Mouse (Mus musculus): ENCODE data around the gene Auh.

Gene Auh

DNA sequence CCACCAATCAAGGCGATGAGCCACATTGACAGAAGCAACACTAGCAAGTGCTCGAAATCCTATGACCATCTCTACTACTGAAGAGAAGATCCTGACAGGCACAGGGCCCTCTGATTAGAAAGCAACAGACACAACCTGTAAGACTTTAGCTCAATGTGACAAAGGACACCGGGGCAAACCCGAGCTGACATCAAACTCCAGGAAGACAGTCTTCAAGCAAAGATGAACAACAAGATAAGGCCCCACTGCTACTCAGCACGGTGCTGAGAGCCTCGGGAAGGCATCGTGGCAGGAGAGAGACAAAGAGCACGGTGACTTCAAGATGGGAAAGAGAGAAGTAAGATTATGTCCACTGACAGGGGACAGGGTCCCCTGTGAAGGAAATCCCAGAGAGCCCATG is 7.5 kb downstream of the Auh start:
- DNase-seq (ENCODE audit: low spot score): no peak

DNA sequence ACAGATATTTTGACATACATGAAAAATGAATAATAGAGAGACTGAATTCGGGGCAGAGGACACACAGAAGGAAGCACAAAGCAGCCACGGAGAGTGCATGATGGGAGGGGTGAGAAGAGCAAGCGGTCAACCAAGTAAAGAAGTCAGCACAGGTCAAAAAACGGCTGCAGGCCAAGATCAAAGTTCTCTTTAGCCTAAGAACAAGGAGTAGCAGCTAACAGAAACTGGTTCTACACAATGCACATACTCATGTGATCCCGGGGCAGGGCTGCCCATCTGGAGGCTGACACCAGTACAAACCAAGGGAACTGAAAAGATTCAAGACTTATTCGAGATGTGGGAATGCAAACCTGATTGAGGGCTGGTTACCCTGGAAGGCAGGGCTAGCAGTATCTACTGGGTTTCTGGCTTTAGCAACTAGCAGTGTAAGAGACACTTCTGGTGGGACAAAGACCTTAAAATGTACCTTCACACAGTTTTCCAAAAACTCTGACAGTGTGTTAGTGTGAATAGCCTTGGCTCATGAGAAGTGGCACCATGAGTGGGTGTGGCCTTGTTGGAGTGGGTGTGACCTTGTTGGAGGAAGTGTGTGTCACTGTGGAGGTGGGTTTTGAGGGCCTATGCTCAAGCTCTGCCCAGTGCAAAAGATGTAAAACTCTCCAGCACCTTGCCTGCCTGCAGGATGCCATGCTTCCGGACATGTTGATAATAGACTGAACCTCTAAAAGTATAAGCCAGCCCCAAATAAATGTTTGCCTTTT is 8.2 kb downstream of the Auh start:
- DNase-seq (ENCODE audit: low spot score): no peak

DNA sequence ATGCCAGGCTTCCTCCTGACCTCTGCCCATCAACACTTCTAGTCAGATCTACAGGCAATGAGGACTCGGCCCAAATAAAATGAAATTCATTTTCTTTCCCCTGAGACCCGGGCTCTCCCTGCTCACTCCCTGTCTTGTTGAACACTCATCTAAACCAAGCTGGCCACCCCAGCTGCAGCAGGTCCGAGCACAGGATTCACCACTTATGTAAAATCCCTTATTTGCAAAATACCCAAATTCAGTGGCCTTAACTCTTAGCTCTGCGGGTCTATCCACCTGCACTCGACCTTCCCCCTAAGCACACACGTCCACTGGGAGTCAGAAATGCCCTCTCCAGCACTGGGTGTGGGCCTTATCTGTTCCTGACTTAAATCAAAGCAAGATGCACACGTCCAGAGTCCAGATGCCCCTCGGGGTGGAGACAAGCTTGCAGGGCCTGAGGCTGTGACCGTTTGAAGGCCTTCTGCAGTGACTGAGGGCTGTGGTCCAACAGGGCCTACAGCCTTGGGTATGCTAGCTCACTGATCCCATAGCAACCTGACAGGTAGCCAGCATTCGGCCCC is 9.6 kb downstream of the Auh start:
- DNase-seq (ENCODE audit: low spot score): no peak

DNA sequence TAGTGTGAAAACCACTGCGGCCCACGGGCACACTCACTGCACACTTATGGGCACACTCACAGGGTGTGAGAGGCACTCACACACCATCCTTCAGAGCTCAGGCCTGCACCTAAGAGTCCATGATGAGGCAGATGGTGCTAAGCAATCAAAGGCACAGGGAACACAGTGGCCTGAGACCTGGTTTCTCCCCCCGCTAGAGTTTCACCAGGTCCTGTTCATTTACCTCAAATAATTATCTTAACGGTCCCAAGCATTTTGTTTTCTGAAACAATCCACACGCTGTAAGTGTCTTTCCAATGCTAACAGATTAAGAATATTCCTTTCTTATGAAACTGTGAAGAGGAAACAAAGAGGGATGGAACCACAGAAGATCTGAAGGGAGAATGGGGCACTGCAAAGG is 11.1 kb downstream of the Auh start:
- DNase-seq (ENCODE audit: low spot score): no peak

DNA sequence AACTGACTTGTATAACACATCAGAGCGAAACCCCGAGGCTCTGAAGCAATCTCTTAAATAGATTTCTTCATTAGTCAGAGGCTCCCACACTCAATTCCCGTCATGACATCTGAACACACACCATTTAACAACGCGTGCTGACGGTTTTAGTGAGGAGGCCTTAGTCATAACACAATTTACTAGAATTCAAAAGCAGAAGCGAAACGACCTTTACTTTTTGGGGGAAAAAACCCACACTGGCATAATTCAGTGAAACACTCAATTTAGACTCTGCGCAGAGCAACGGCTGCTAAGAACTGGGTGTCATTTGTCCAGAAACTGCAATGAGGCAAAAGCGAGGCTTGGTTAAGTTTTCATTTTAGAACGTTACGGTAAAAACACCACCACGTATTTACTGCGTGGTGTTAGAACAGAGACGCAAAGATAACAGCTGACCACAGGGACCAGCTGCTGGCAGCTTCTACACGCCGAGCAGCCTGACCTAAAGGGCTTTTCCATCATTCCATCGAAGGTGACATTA is 14.8 kb downstream of the Auh start:
- no peak for DNase-seq (ENCODE audit: low spot score)

DNA sequence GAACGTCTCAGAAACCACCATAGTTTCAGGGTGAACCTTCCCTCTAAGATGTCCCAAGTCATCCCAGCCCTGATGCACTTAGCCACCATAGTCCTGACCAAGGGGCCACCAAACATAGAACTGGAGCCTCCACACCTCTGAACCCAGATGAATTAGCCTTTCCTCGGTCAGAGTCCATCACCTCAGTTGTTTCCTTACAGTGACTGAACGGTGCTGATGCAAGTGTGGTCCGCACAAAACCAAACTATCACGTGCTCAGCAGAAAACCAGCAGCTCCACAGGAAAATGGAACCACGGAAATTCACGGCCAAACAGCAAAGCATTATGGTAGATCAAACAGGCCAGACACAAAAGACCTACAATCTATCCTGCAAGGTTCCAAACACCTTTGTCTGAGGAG is 15.6 kb downstream of the Auh start:
- DNase-seq (ENCODE audit: low spot score): no peak

DNA sequence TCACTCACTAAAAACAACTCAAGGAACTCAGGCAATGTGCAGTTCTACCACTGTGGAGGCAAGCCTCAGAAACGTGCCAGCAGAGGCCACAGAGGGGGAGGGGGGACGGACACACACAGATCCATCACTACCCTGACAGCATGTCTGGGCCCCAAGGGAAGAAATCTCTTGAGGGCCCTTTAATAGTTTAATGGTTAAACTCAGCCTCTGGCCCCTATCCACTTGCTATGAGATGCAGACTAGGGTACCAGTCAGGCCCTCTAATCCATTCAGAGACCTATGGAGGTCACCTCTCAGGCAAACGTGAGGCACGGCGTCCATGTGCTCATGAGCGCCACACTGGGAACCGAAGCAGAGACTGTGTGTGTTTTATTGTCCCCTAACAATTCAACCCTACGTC is 17.0 kb downstream of the Auh start:
- DNase-seq (ENCODE audit: low spot score): no peak

DNA sequence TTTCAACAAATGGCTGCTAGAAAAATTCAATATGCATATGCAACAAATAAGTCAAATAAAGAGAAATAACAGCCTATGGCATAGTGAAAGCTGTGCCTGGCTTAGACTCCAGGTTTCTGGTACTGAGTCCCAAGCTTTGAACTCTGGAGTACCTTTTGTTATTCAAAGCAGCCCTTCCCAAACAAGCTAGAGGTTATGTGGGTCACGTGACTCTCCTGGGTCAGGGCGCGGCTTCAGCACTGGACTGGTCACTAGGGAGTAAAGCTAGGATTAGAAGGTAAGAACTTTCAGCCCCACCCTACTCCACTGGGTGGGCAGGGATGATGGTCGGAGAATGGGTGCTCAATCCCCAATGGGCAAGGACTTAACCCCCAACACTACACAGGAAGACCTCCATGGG is 18.2 kb downstream of the Auh start:
- DNase-seq (ENCODE audit: low spot score): no peak

DNA sequence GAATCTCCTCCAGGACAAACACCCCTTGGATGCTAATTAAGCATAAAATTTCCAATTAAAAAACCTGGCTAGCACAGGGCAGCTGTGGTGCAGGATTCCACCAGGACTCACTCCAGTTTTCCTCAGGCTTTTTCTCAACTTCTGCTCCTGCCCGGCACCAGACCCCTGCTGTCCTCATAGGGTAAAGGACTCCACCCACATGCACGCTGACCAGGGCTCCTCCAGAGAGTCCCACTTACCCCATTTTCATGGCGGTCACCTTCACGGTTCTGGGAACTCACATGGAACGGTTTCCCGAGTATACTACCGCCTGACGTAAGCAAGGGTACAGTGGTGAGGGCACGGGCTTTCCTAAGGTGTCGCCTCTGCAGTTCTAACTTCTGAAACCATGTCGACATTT is 23.2 kb downstream of the Auh start:
- DNase-seq (ENCODE audit: low spot score): no peak

DNA sequence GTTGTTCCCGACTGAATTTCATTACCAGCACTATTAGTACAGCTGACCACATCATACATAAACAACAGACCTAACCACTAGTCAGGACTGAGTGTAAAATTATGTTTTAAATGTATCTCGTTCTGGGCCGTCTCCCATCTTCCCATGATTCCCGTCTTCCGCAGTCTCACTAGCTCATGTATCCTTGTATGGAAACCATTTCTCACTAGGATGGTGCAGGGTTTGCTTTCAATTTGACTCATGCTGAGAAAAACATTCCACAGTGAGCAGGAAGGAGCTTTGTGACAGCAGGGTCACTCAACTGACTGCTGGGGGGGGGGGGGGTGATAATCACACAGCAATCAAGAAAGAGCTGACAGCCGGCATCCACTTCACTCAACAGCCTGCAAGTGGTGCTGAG is 25.3 kb downstream of the Auh start:
- DNase-seq (ENCODE audit: low spot score): no peak

DNA sequence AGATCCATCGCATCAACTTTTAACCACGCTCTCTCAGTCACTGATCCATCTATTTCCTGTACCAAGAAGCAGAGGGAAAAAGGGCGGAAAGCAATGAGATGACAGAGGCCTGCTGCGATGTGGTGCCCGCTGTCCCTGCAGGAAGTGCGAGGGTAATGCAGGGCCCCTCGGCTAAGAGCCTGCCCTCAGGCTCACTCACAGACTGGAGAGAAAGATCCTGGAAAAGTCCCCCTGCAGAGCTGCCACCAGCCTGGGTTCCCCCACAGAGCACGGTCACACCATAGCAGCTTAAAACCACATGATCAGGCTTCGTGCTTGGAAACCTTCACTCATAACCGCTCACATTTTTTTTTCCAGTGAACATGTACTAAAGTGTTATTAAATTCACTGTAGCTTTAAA is 25.7 kb downstream of the Auh start:
- DNase-seq (ENCODE audit: low spot score): no peak

DNA sequence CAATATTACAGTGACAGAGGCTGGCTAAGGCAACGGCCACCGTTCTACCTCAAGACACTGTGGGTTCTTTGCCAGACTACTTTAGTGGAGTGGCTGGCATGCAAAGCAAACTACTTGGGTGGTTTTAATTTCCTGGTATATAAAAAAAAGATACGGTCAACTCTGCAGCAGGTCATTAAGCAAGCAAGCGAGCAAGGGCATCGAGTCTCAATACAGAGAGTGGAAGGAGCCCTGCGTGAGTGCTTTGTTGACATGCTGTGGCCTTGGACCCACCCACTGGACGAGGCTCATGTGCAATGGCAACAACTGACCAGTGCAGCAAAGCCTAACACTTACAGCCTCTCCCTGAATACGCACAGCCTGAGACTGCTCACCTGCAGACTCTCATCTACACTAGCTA is 27.0 kb downstream of the Auh start:
- DNase-seq (ENCODE audit: low spot score): no peak

DNA sequence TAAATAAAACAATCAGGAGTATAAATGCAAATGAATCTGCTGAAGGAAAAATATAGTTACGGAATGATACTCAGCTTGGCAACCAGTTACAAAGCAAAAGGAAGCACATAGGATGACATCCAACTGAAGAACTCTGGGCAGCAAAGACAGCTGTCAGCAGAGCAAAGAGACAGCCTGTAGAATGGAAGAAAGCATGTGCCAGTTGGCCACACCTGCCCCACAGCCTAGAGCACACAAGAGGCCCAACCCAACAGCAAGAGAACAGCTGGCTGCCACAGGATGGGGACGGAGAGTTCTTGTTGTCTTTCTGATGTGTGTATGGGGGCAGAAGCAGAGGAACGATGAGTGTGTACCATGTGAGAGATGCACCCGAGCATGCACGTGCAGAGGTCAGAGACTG is 29.8 kb downstream of the Auh start:
- no peak for DNase-seq (ENCODE audit: low spot score)

DNA sequence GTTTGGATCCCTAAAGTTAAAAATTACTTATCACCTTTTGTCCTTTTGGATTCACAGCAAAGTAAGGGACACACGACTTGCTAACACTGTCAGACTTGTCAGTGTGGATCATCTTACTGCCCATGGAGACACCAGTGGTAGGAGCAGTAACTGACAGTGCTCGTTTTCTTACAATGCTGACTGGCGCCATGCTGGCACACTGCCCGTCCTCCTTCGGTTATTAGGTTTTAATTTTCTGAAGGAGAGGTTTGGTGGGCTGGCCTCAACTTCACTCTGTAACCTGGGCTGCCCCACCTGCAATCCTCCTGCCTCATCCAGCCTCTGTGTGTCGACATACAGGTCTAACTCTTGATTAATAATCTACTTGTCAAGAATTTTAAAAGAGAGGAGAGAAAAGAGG is 31.7 kb downstream of the Auh start:
- no peak for DNase-seq (ENCODE audit: low spot score)

DNA sequence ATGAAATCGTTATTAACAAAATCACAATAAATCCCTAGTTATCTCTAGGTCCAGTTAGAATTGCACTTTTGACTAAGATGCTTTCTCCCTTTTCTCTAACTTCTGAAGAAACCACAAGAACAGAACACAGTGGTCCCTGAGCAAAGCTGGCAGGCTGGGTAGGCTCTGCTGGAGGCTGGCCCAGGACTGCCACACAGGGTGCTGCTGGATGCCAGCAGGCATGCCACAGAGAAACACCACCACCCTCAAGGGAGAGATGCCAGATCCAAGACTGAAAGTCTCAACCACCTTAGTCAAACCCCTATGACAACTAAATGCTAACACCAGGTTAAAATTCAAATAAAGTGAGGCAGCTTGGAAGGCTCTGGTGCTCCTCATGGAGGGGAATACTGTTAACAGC is 36.7 kb downstream of the Auh start:
- DNase-seq (ENCODE audit: low spot score): no peak

DNA sequence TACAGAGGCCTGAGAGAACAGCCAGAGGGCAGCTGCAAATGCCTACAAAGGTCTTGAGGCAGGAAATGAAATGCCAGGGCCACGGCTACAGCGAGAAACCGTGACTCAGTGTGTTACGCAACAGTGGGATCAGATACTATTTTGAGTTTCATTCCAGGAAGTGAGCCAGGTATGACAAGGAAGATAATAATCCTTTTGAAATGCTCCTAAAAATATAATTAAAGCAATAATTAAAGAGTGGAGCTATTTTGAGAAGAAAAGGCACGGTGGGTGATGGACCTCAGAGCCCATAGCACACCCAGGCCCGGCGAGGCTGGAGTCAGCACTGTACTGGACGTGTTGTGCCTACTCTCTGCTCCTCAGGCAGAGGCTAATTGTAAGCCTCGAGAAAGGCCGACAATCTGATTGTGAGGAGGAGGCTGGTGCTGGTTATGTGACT is 37.4 kb downstream of the Auh start:
- no peak for DNase-seq (ENCODE audit: low spot score)

DNA sequence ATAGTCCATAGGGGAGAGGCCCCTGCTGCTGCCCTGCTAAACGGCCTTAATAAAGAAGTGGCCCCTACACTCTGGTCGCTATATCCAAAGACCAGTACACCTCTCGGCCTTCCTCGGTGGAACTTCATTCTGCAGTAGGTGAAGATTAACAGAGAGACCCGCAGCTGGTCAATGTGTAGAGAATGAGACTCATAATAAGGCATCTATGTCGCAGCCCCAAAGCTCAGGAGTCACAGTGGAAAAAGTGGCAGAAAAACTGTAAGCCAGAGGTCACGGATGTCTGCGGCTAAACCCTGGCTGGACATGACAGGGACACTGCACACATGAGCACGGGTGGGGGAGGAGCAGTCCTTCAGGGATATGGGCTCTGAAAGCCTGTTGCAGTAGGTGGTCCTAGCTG is 39.2 kb downstream of the Auh start:
- no peak for DNase-seq (ENCODE audit: low spot score)

DNA sequence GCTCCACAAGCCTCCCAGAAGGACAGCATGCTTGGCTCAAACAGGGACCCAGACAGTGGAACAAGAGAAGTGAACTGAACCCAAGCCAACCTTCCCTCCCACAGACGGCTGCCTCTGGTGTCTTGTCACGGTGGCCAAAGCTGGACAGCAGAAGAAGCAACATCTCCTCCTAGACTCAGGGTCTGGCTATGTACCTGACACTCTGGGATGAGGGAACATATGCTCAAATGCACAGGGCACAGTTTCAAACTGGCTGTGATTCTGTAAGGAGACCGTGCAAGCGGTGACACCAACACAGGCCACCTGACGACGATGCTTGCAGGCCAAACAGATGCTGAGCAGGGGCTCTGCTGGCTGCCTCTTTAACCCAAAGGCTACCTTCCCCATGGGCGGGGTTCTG is 42.7 kb downstream of the Auh start:
- no peak for DNase-seq (ENCODE audit: low spot score)

DNA sequence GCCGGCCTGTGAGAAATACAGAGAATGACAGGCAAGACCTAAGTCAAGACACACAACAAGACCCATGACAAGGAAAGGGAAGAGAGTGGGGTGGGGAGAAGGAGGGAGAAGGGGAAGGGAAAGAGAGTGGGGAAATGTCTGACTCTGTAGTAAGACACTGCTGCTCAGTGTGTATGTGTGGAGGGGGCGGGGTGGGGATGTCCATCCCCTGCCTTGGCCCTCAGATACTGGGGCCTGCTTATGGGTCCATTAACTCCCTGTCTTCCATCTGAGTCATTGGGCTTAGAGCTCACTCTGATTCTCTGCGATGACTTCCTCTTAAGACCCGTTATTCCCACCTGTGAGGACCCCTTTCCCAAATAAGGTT is 45.5 kb downstream of the Auh start:
- DNase-seq (ENCODE audit: low spot score): no peak

DNA sequence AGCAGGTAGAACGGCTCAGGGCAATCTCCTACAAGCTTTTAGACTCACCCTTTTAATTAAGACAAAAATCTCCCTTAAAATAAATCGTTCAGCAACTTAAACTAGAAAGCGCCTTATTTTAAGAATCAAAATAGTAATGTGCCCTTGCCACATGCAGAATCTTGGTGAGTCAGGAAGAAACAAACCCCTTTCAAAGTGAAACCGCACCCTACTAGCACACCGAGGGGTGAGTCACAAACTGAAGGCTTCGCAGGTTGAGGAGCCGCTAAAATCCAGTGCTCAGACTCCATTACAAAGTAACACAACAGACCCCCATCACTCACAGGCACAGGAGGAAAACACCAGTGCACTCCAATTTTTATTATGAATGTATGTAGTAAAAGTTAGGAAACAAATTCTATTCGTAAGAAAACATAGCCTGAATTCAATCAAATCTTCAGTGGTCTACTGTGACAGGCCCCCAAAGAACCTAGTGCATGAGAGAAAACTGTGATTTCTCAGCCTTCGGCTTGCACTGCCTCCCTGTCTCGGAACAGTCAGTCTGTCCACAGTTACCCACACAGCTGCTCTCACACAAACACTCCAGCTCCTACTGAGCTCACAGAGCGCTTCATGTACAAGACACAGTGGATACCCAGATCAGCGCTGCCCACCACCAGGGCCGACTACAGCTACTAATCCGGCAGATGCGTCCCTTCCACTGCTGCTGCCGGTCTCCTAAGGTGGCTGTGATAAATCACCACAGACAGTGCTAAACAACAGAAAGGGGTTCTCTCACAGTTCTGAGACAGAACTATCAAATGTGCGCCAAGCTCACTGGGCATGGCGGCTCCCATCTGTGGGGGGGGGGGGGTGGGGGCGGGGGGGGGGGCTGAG is 46.2 kb downstream of the Auh start:
- no peak for DNase-seq (ENCODE audit: low spot score)

DNA sequence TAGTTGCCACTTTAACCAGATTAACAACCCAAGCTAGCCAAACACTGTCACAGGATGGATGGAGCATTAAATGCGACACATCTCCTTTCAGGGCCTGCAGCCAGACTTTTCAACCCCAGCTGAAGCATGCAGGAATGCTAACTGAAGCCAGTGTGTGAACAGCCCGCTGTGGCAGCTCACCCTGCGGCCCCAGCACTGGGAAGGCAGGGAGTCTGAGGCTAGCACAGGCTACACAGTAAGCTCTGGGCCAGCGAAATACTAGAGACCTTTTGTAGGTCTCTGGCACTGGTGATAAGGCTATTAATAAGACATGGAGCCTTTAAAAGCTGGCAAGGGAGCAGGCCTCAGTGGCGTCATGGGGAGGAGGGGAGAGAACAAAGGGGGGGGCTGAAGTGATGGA is 49.1 kb downstream of the Auh start:
- DNase-seq (ENCODE audit: low spot score): no peak

DNA sequence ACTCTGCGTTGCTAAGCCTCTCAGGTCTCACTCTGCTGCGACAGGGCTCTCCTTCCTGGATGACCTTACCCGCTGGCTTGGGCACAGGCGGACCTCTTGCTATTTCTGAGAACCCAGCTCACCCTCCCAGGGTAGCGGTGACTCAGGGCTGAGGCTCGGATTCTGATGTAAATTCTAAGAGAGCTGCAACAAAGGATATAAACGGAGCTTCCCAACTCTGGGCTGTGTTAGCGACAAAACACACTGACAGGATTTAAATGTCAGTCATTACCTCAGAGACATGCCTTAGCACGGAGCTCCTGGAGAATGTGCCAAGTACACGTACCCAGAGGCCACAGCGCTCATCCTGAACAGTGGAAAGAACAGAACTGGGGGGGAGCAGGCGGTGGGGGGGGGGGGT is 49.6 kb downstream of the Auh start:
- no peak for DNase-seq (ENCODE audit: low spot score)

DNA sequence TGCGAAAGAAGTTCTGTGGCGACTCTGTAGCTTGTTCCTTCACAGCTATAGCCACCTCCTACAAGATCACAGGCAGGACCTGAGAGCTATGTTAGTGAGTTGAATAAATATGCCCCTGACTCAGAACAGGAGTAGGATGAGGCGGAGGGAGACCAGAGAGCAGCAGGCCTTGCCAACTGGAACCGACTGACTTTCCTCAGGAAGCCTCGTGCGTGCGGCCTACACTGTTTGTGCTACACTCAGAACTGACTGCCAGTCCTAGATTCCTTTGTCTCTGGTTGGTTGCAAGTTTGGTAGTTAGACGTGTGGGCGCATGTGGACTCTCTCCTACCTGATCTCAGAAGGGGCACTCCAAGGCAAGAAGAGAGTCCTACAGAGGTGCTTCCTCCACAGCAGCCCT is 50.2 kb downstream of the Auh start:
- DNase-seq (ENCODE audit: low spot score): no peak

Data from spleen, adult 12 weeks (tissue).